Mouse (Mus musculus) hindbrain, embryonic 16.5 days (tissue): Measurements from ENCODE around the gene Adamts2. TPM values are rescaled to one million over a fixed set of nuclear protein-coding genes. Genes with fewer than 3 reads are reported as not detected.

Source experiments
- ATAC-seq: fragments of 200-750 bp; cut with Nextera tagmentation; 2 replicates; pipeline ENCODE4 v1.8.0; 2017; ENCODE audit warnings: moderate TSS enrichment, moderate library complexity
- H3K27ac ChIP-seq: fragments of 300-500 bp; sonication (generic); 2 replicates; pipeline ENCODE4 v1.5.1; 2014; ENCODE audit warnings: low read depth, mild to moderate bottlenecking, control low read depth, low read length, moderate library complexity
- H3K27me3 ChIP-seq: fragments of 300-500 bp; sonication (generic); replicated peaks from 2 replicates; pipeline ENCODE4 v1.6.1; 2014; ENCODE audit warnings: low read length; ENCODE audit not compliant: control insufficient read depth, insufficient read depth
- H3K36me3 ChIP-seq: fragments of 300-500 bp; sonication (generic); 2 replicates; pipeline ENCODE4 v1.6.1; 2014; ENCODE audit warnings: mild to moderate bottlenecking, low read length, moderate library complexity, mixed read lengths; ENCODE audit not compliant: control insufficient read depth, insufficient read depth
- H3K4me1 ChIP-seq: fragments of 300-500 bp; sonication (generic); 2 replicates; pipeline ENCODE4 v1.6.1; 2014; ENCODE audit warnings: low read depth, low read length; ENCODE audit not compliant: control insufficient read depth, insufficient read depth
- H3K4me2 ChIP-seq: fragments of 300-500 bp; sonication (generic); 2 replicates; pipeline ENCODE4 v1.6.1; 2014; ENCODE audit warnings: mild to moderate bottlenecking, low read length, control low read depth, moderate library complexity
- H3K4me3 ChIP-seq: fragments of 300-500 bp; sonication (generic); 2 replicates; pipeline ENCODE4 v1.5.1; 2014; ENCODE audit warnings: mild to moderate bottlenecking, low read length, control low read depth, moderate library complexity
- H3K9ac ChIP-seq: fragments of 300-500 bp; sonication (generic); 2 replicates; pipeline ENCODE4 v1.6.1; 2014; ENCODE audit warnings: low read depth, mild to moderate bottlenecking, control low read depth, low read length, moderate library complexity
- H3K9me3 ChIP-seq: fragments of 300-500 bp; sonication (generic); 2 replicates; pipeline ENCODE4 v1.6.1; 2014; ENCODE audit warnings: mild to moderate bottlenecking, low read length, moderate library complexity; ENCODE audit not compliant: control insufficient read depth
- WGBS: fragments of 180-500 bp; shearing (Covaris S2); extraction: QIAGEN DNeasy Blood & Tissue Kit; methylation state at CpG from one replicate; pipeline ENCODE4 v1.1.7; 2014; 5-methylcytosine and 5-hydroxymethylcytosine counted together
- polyA plus RNA-seq: library from polyadenylated mRNA; unstranded; fragments of >200 nt; fragmentation: Nextera tagmentation; extraction: Ambion mirVana; gene quantifications from 2 replicates; pipeline ENCODE4 v1.2.1, GENCODE M21; 2015

Adamts2 gene
- polyA plus RNA-seq, 1 experiment from 2014 or later, result 4.7 TPM

- Histone ChIP-seq H3K9me3 (no peaks in the 10 kb centered on the region; the same call in 1 of the 2 replicates), H3K4me3 (no peak overlapping the region), H3K4me1 (peaks cover 10% of the 10 kb centered on the region), H3K36me3 (no peaks in the 10 kb centered on the region), H3K27me3 (peaks cover 41% of the 10 kb centered on the region), H3K9ac (no peak overlapping the region), H3K4me2 (no peak overlapping the region), H3K27ac (no peak overlapping the region)
- ATAC-seq, result no peak
- WGBS, result 45% methylated on average over 3 of the region's 3 CpGs
These were observed 246.7 kb downstream of the Adamts2 start for GRCm38 (mm10) chr11:50848520-50849137.

- H3K4me3 ChIP-seq, result no peak overlapping the region
- no peak overlapping the region for H3K4me2 ChIP-seq
- no peak overlapping the region for H3K27ac ChIP-seq
- H3K4me1 ChIP-seq, result peaks cover 10% of the 10 kb centered on the region
- no peak for ATAC-seq
- WGBS, result 7% methylated on average over 10 of the region's 10 CpGs
- H3K36me3 ChIP-seq, result no peaks in the 10 kb centered on the region
- peaks cover 41% of the 10 kb centered on the region for H3K27me3 ChIP-seq
- H3K9me3 ChIP-seq, result no peaks in the 10 kb centered on the region; the same call in 1 of the 2 replicates
- no peak overlapping the region for H3K9ac ChIP-seq
These were observed 247.4 kb downstream of the Adamts2 start for GRCm38 (mm10) chr11:50849310-50849709.

- no peak for ATAC-seq
- Histone ChIP-seq H3K27ac (no peak within 1 kb of the TSS), H3K27me3 (peaks cover 41% of the 10 kb centered on the region), H3K36me3 (no peaks in the 10 kb centered on the region), H3K9ac (peak within 1 kb of the TSS; percentile 63), H3K9me3 (no peaks in the 10 kb centered on the region; the same call in 1 of the 2 replicates), H3K4me3 (peak within 1 kb of the TSS; percentile 50), H3K4me2 (peak within 1 kb of the TSS; percentile 94), H3K4me1 (peaks cover 10% of the 10 kb centered on the region)
- WGBS, result under 1% methylated on average over 11 of the region's 11 CpGs
These were observed 248.4 kb downstream of the Adamts2 start, which contains the start of gene Grm6 for GRCm38 (mm10) chr11:50850177-50850735. TSS of gene Grm6 (plus strand) at chr11:50850685.

GRCm38 (mm10) chr11:50850989-50851601 is 249.2 kb downstream of the Adamts2 start:
- peak overlapping the region; percentile 63 for H3K9ac ChIP-seq
- no peak for ATAC-seq
- no peak overlapping the region for H3K27ac ChIP-seq
- H3K27me3 ChIP-seq, result peaks cover 41% of the 10 kb centered on the region
- H3K36me3 ChIP-seq, result no peaks in the 10 kb centered on the region
- 0% methylated on average over 44 of the region's 72 CpGs for WGBS
- peak overlapping the region; percentile 94 for H3K4me2 ChIP-seq
- H3K4me1 ChIP-seq, result peaks cover 10% of the 10 kb centered on the region
- H3K9me3 ChIP-seq, result no peaks in the 10 kb centered on the region; the same call in 1 of the 2 replicates
- peak overlapping the region; percentile 50 for H3K4me3 ChIP-seq

Other genes with a start within 250 kb of the Adamts2 start
- gene Cby3, start 247.6 kb upstream of the Adamts2 start, polyA plus RNA-seq, result 0.86 and 2.6 TPM in 2 replicates
- 384 and 414 TPM in 2 replicates for gene Hnrnph1, start 225.1 kb upstream of the Adamts2 start, polyA plus RNA-seq
- gene Rufy1, start 171.0 kb upstream of the Adamts2 start, polyA plus RNA-seq, result 23.5 and 25.1 TPM in 2 replicates
- 45.5 and 55.0 TPM in 2 replicates for gene Zfp354c, start 225.6 kb downstream of the Adamts2 start, polyA plus RNA-seq
- gene Zfp879, start 239.5 kb downstream of the Adamts2 start, polyA plus RNA-seq, result 1.6 and 2.1 TPM in 2 replicates
- gene Grm6, start 248.6 kb downstream of the Adamts2 start, polyA plus RNA-seq, result 0.04 TPM in 1 of 2 replicates, not detected in the other